Mouse (Mus musculus): ENCODE data around the gene Rnf111. TPM values are rescaled to one million over a fixed set of nuclear protein-coding genes. Genes with fewer than 3 reads are reported as not detected.

The Rnf111 gene
- polyA plus RNA-seq (2014; fragmentation: Illumina TruSeq; extraction: RNeasy Lipid Tissue Mini Kit (QIAGEN cat#74804); ENCODE audit: low read depth, low replicate concordance) = 19.6 TPM

GRCm38 (mm10) chr9:70503626-70504041 is at the start of gene Rnf111:
Gene Rnf111, minus strand, starts transcription at chr9:70503725.

GRCm38 (mm10) chr9:70542305-70543041 is 38.9 kb upstream of the Rnf111 start, which contains the start of gene Sltm:
Gene Sltm, plus strand, starts transcription at chr9:70542754.

GRCm38 (mm10) chr9:70421257-70422056 is 82.1 kb downstream of the Rnf111 start, which contains the start of gene Ccnb2:
Gene Ccnb2, minus strand, starts transcription at chr9:70421547.

Other genes with a start within 250 kb of the Rnf111 start
- gene Ccnb2, start 82.2 kb downstream of the Rnf111 start, polyA plus RNA-seq (2014; fragmentation: Illumina TruSeq; extraction: RNeasy Lipid Tissue Mini Kit (QIAGEN cat#74804); ENCODE audit: low read depth, low replicate concordance) = 6.4 TPM
- gene Sltm, start 39.0 kb upstream of the Rnf111 start, polyA plus RNA-seq (2014; fragmentation: Illumina TruSeq; extraction: RNeasy Lipid Tissue Mini Kit (QIAGEN cat#74804); ENCODE audit: low read depth, low replicate concordance) = 32.2 TPM
- 1.1 TPM for gene Gm10642, start 152.5 kb upstream of the Rnf111 start, polyA plus RNA-seq (2014; fragmentation: Illumina TruSeq; extraction: RNeasy Lipid Tissue Mini Kit (QIAGEN cat#74804); ENCODE audit: low read depth, low replicate concordance)
- gene Mindy2, start 153.4 kb upstream of the Rnf111 start, polyA plus RNA-seq (2014; fragmentation: Illumina TruSeq; extraction: RNeasy Lipid Tissue Mini Kit (QIAGEN cat#74804); ENCODE audit: low read depth, low replicate concordance) = 14.6 TPM
- 70.7 TPM for gene Adam10, start 175.3 kb upstream of the Rnf111 start, polyA plus RNA-seq (2014; fragmentation: Illumina TruSeq; extraction: RNeasy Lipid Tissue Mini Kit (QIAGEN cat#74804); ENCODE audit: low read depth, low replicate concordance)

Measured in adipose tissue, adult 10 weeks (tissue).